Mouse (Mus musculus) heart, postnatal 14 days (tissue): ENCODE data around the gene Naa25. TPM values are rescaled to one million over a fixed set of nuclear protein-coding genes. Genes with fewer than 3 reads are reported as not detected.

ENCODE experiments used
- total RNA-seq, 2 experiments: library from RNA; stranded (reverse); gene quantifications; 2 replicates each; pipeline ENCODE4 v1.2.3; 2021

Gene Naa25
- total RNA-seq, 2 experiments from 2014 or later, result 20.6 to 21.5 TPM

Other genes starting within 250 kb of the Naa25 start
- gene Ptpn11, start 206.5 kb upstream of the Naa25 start, total RNA-seq, result 100 to 1,000 TPM; 147 to 166 TPM
- gene Rpl6, start 193.5 kb upstream of the Naa25 start, total RNA-seq, result 100 to 1,000 TPM; 556 to 621 TPM
- 10 to 100 TPM; 25.1 to 27.6 TPM for gene Hectd4, start 177.7 kb upstream of the Naa25 start, total RNA-seq
- gene Trafd1, start 12.3 kb upstream of the Naa25 start, total RNA-seq, result 10 to 100 TPM; 50.3 to 55.4 TPM
- 1 to 10 TPM; 8.4 to 9.4 TPM for gene Tmem116, start 54.0 kb downstream of the Naa25 start, total RNA-seq
- 10 to 100 TPM; 84.7 to 93.4 TPM for gene Erp29, start 54.6 kb downstream of the Naa25 start, total RNA-seq
- not detected for gene Adam1b, start 105.5 kb downstream of the Naa25 start, total RNA-seq
- gene Adam1a, start 147.5 kb downstream of the Naa25 start, total RNA-seq, result 1 to 10 TPM; 3.4 to 3.5 TPM
- gene Gm42878, start 147.5 kb downstream of the Naa25 start, total RNA-seq, result not detected
- 10 to 100 TPM; 60.7 to 61.7 TPM for gene Mapkapk5, start 148.0 kb downstream of the Naa25 start, total RNA-seq
- 100 to 1,000 TPM; 133 to 162 TPM for gene Aldh2, start 195.9 kb downstream of the Naa25 start, total RNA-seq
- gene Acad12, start 221.0 kb downstream of the Naa25 start, total RNA-seq, result 10 to 100 TPM; 39.8 to 41.0 TPM